Mouse (Mus musculus) olfactory bulb, adult 2 months (tissue): ENCODE data around the gene Fam83d. TPM values are rescaled to one million over a fixed set of nuclear protein-coding genes. Genes with fewer than 3 reads are reported as not detected.

Experiments used
- H3K27ac ChIP-seq: fragments of 200-500 bp; 2 replicates; pipeline ENCODE4 v1.5.1; 2012; ENCODE audit warnings: low read depth, low read length; ENCODE audit not compliant: insufficient read depth
- H3K4me1 ChIP-seq: fragments of 200-500 bp; 2 replicates; pipeline ENCODE4 v1.6.1; 2012; ENCODE audit warnings: low read length; ENCODE audit not compliant: control insufficient read depth, insufficient read depth
- H3K4me3 ChIP-seq: fragments of 200-500 bp; 2 replicates; pipeline ENCODE4 v1.5.1; 2012; ENCODE audit warnings: mild to moderate bottlenecking, low read depth, low read length, moderate library complexity; ENCODE audit not compliant: insufficient read depth
- CTCF ChIP-seq: fragments of 200-500 bp; IDR thresholded peaks from 2 replicates; pipeline ENCODE4 v1.5.1; 2012; ENCODE audit warnings: low read depth, mild to moderate bottlenecking, low read length, moderate library complexity; ENCODE audit not compliant: insufficient read depth
- POLR2A ChIP-seq: fragments of 200-500 bp; IDR thresholded peaks from 2 replicates; pipeline ENCODE4 v1.6.1; 2012; ENCODE audit warnings: mild to moderate bottlenecking, low read depth, low read length, moderate library complexity; ENCODE audit not compliant: insufficient read depth
- WGBS: fragments of 180-500 bp; shearing (Covaris S2); methylation state at CpG from one replicate; pipeline ENCODE4 v1.1.7; 2018; 5-methylcytosine and 5-hydroxymethylcytosine counted together
- polyA plus RNA-seq: library from polyadenylated mRNA; stranded (reverse); fragments of >200 nt; gene quantifications from 2 replicates; pipeline ENCODE4 v1.2.4, GENCODE M21; 2012; ENCODE audit warnings: low replicate concordance; ENCODE audit not compliant: missing spikeins, insufficient read depth, insufficient read length

Gene Fam83d
- not detected in 2 replicates for polyA plus RNA-seq

DNA sequence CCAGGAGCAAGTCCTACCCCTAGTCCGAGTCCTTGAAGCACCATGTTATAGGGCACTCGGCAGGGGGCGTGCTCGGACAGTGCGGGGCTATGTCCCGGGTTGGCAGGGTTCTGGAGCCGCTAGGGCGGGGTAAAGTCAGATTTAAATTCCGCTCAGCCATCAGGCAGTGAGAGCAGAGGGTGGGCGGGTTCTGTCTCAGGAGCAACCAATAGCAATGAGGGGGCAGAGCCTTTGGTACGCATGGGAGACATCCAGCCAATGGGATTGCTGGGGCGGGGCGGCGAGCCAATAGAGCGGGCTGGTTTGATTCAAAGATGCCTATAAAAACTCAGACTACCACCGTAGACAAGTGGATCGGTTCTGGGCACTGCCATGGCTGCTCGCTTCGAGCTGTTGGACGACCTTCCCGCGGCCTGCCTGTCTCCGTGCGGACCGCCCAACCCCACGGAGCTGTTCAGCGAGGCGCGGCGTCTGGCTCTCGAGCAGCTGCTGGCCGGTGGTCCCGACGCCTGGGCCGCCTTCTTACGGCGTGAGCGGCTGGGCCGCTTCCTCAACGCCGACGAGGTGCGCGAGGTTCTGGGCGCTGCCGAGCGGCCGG is at the start of gene Fam83d:
TSS of gene Fam83d (plus strand) at position 352 of the 598 bp plus-strand sequence.
- under 1% methylated on average over 48 of the region's 48 CpGs for WGBS
- Histone ChIP-seq H3K4me3 (peak within 1 kb of the TSS; percentile 76), H3K4me1 (peaks cover 29% of the 10 kb centered on the region), H3K27ac (no peak within 1 kb of the TSS)
- TF ChIP-seq CTCF (peak; percentile 38), POLR2A (no peak)

DNA sequence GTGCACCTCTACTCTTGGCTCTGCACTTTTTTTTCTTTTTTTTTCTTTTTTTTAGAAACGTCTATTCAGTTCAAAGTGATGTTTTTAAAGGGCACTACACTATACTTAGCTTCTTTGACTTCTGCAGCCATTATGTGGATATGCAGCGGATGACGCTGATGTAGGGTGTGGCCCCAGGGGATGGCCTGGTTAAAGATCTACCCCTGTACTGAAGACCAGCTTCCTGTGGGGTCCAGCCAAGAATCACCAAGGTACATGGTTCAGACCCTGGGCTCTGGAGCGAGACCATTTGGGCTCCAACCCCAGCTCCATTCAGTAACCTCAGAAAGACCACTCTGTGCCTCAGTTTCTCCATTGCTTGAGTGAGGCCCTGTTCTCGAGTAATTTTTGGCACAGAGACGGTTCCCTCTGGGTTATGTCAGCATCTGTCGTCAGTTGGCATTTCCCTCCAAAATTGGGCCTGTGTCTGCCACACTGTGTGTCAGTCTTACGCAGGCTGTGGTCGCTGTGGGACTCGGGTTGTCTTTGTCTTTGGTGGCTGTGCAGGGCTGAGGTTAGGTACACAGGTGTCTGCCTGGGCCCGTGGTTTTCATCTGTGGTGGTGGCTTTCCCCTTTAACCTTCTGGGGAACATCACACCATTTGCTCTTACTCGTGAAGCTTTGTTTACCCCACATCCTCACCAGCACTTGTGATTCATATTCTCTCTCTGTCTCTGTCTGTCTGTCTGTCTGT is 48.9 kb upstream of the Fam83d start:
- peaks cover 79% of the 10 kb centered on the region for H3K4me1 ChIP-seq
- TF ChIP-seq POLR2A (no peak), CTCF (no peak)
- WGBS = 75% methylated on average over 12 of the region's 12 CpGs

DNA sequence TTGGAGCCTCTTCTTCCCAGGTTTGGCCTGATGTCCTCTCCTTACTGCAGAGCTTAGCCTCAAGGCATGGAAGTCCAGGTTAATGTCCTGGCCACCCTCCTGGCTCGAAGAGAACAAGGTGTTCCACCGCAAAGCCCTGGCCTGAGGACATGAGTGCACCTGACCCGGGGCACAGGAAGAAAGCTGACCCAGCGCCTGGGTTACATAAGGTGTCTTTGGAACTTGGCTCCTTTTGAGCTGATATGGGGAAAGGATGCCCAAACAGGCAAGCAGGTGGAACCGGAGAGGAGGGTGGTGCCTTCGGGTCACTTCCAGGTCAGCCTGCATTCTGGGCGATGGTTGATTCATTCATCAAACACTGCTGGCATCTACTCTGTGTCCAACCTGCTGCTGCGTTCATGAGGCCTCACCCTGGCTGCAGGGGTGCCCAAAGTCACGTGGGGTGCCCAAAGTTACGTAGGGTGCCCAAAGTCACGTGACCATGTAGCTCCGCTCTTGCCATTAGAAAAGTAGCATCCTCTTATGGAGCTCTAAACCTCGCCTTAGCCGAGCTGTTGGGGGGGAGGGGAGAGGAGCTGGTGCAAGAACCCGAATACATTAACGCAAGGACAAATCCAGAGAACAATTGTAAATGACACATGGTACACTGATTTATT is 47.0 kb upstream of the Fam83d start:
- Histone ChIP-seq H3K4me1 (peaks cover 66% of the 10 kb centered on the region), H3K4me3 (no peak overlapping the region), H3K27ac (peak overlapping the region; percentile 6)
- TF ChIP-seq CTCF (no peak), POLR2A (no peak)
- WGBS = 67% methylated on average over 16 of the region's 16 CpGs

More for the DNA sequence above, 48.9 kb upstream of the Fam83d start:
- Histone ChIP-seq H3K27ac (0 out of 2 replicates have a peak overlapping the region, but pooled peaks have one; percentile 6), H3K4me3 (no peak overlapping the region)

DNA sequence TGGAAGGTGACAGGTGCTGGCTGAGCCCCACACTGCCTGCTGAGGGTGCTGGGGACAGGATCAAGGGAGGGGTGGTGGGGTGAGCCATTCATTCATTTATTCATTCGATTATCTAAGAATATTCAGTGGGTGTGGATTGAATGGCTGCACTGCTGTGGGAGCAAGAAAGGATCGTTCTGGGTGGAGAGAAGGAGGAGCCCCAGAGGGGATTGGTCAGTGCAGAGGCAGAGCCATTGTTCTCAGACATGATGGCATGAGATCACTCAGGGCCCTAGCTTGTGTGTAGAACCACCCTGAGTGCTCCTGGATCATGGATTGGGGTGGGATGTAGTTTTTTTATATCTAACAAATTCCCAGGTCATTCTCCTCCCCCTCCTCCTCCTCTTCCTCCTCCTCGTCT is 46.4 kb upstream of the Fam83d start:
- WGBS = 22% methylated on average over 3 of the region's 3 CpGs
- peak overlapping the region; percentile 6; the same call in 1 of the 2 replicates for H3K27ac ChIP-seq

DNA sequence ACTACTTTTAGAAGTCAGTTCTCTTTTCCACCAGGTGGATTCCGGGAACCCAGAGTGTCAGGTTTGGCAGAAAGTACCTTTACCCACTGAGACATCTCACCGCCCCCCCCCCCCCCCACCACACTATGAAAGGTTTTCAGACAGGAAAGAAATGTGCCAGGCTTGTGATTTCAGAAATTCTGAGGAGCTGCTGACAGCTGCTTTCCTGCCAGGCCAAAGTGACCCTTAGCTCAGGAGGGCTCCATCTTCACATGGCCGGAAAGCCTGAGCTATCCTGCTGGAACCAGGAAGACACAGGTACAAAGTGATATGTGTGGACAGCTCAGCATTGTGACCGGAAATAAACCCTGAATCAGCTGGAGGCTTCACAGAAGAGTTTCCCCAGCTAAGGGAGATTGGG is 45.8 kb upstream of the Fam83d start:
- 78% methylated on average over 4 of the region's 4 CpGs for WGBS
- Histone ChIP-seq H3K4me1 (peaks cover 64% of the 10 kb centered on the region), H3K4me3 (no peak overlapping the region), H3K27ac (peak overlapping the region; percentile 94)
- no peak for TF ChIP-seq POLR2A
- TF ChIP-seq CTCF = no peak

More for the DNA sequence above, 46.4 kb upstream of the Fam83d start:
- peaks cover 63% of the 10 kb centered on the region for H3K4me1 ChIP-seq
- TF ChIP-seq CTCF (no peak), POLR2A (no peak)
- no peak overlapping the region for H3K4me3 ChIP-seq

DNA sequence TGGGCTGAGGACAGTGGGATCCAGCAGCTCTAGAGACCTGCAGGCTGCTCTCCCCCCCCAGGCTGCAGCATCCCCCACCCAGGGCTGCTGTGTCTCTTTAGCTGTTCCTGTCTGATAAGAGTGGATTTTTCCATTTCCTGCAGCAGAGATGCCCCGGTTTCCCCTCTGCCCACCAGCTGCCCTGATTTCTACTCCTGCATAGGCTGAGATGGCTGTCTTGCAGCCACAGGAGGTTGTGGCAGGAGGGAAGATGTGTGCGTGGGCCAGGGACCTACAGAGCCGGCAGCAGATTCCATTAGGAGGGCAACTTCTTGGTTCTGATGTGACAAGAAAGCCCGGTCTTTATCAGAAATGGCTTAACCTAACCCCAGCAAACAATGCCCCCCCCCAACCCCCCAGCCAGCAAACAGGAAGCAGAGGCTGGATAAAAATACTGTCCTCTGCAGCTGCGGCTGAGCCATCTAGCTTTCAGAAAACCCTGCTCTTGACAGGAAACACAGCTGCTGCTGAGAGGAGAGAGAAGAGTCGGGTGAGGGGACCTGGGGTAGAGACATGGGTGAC is 44.8 kb upstream of the Fam83d start:
- peaks cover 62% of the 10 kb centered on the region for H3K4me1 ChIP-seq
- H3K4me3 ChIP-seq = no peak overlapping the region
- WGBS = 16% methylated on average over 6 of the region's 6 CpGs
- peak overlapping the region; percentile 94 for H3K27ac ChIP-seq
- TF ChIP-seq POLR2A (no peak), CTCF (no peak)

DNA sequence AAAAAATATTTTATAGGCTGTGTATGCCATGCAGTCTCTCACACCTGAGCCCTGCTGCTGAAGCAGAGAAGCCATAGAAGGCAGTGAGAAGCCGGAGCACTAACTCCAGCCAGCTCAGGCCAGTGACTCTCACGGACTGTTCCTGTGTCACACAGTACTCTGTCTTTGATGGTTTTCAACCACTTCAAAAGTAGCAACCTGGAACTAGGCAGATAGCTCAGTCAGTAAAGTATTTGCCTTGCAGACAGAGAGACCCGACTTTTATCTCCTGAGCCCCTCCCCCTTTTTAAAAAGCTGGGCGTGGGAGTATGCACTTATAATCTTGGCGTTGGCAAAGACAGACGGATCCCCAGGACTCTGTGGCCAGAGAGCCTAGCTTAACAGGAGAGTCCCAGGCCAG is 44.1 kb upstream of the Fam83d start:
- 18% methylated on average over 6 of the region's 6 CpGs for WGBS
- H3K27ac ChIP-seq = peak overlapping the region; percentile 91

DNA sequence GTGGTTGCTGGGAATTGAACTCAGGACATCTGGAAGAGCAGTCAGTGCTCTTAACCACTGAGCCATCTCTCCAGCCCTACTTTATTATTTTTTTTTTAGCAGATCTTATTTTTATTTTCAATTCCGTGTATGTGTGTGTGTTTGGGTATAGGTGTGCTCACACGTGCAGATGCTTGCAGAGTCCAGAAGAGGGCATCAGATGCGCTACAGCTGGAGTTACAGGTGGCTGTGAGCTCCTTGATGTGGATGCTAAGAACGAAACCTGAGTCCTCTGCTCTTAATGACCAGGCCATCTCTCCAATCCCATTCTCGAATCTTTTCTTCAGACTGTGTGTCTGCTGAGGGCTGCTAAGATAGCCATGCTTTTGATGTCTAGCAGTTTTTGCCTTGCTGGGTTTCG is 41.6 kb upstream of the Fam83d start:
- Histone ChIP-seq H3K4me3 (no peak overlapping the region), H3K4me1 (peaks cover 61% of the 10 kb centered on the region), H3K27ac (peak overlapping the region; percentile 76)
- 78% methylated on average over 6 of the region's 6 CpGs for WGBS
- TF ChIP-seq POLR2A (no peak), CTCF (no peak)

More for the DNA sequence above, 44.1 kb upstream of the Fam83d start:
- Histone ChIP-seq H3K4me3 (no peak overlapping the region), H3K4me1 (peaks cover 62% of the 10 kb centered on the region)
- TF ChIP-seq POLR2A = no peak
- no peak for TF ChIP-seq CTCF
